Mouse (Mus musculus): ENCODE results near the gene Unc80.
A peak's percentile ranks its signal among the peaks of the same experiment; 100 is the strongest.

The Unc80 gene

GRCm38 (mm10) chr1:66467821-66468703 is at the start of gene Unc80:
Gene Unc80, plus strand, starts transcription at chr1:66468367.
- DNase-seq (ENCODE audit: low read depth) = no peak

GRCm38 (mm10) chr1:66426073-66426472 is 42.1 kb upstream of the Unc80 start:
- no peak for DNase-seq (ENCODE audit: low read depth)

- DNase-seq (ENCODE audit: low read depth) = no peak
Measured at GRCm38 (mm10) chr1:66430962-66431361, 37.2 kb upstream of the Unc80 start.

GRCm38 (mm10) chr1:66431472-66431871 is 36.7 kb upstream of the Unc80 start:
- no peak for DNase-seq (ENCODE audit: low read depth)

- no peak for DNase-seq (ENCODE audit: low read depth)
Measured at GRCm38 (mm10) chr1:66438069-66438468, 30.1 kb upstream of the Unc80 start.

- DNase-seq (ENCODE audit: low read depth) = no peak
Measured at GRCm38 (mm10) chr1:66442922-66443321, 25.2 kb upstream of the Unc80 start.

GRCm38 (mm10) chr1:66449471-66449870 is 18.7 kb upstream of the Unc80 start:
- no peak for DNase-seq (ENCODE audit: low read depth)

- no peak for DNase-seq (ENCODE audit: low read depth)
Measured at GRCm38 (mm10) chr1:66456580-66456979, 11.6 kb upstream of the Unc80 start.

- DNase-seq (ENCODE audit: low read depth) = no peak
Measured at GRCm38 (mm10) chr1:66457747-66458146, 10.4 kb upstream of the Unc80 start.

- no peak for DNase-seq (ENCODE audit: low read depth)
Measured at GRCm38 (mm10) chr1:66459394-66459793, 8.8 kb upstream of the Unc80 start.

GRCm38 (mm10) chr1:66460850-66461249 is 7.3 kb upstream of the Unc80 start:
- DNase-seq (ENCODE audit: low read depth) = no peak

- DNase-seq (ENCODE audit: low read depth) = no peak
Measured at GRCm38 (mm10) chr1:66468704-66469020, 495 bp downstream of the Unc80 start.

GRCm38 (mm10) chr1:66482751-66483150 is 14.6 kb downstream of the Unc80 start:
- DNase-seq (ENCODE audit: low read depth) = no peak

- DNase-seq (ENCODE audit: low read depth) = no peak
Measured at GRCm38 (mm10) chr1:66493064-66493463, 24.9 kb downstream of the Unc80 start.

- DNase-seq (ENCODE audit: low read depth) = no peak
Measured at GRCm38 (mm10) chr1:66495310-66496012, 27.3 kb downstream of the Unc80 start.

- no peak for DNase-seq (ENCODE audit: low read depth)
Measured at GRCm38 (mm10) chr1:66550812-66551211, 82.6 kb downstream of the Unc80 start.

GRCm38 (mm10) chr1:66552396-66552966 is 84.3 kb downstream of the Unc80 start:
- peak; percentile 38 for DNase-seq (ENCODE audit: low read depth)

- no peak for DNase-seq (ENCODE audit: low read depth)
Measured at GRCm38 (mm10) chr1:66561636-66562270, 93.6 kb downstream of the Unc80 start.

GRCm38 (mm10) chr1:66562332-66562731 is 94.2 kb downstream of the Unc80 start:
- DNase-seq (ENCODE audit: low read depth) = no peak

- no peak for DNase-seq (ENCODE audit: low read depth)
Measured at GRCm38 (mm10) chr1:66569736-66570135, 101.6 kb downstream of the Unc80 start.

GRCm38 (mm10) chr1:66597163-66597788 is 129.1 kb downstream of the Unc80 start:
- DNase-seq (ENCODE audit: low read depth) = no peak

GRCm38 (mm10) chr1:66608304-66608703 is 140.1 kb downstream of the Unc80 start:
- no peak for DNase-seq (ENCODE audit: low read depth)
